Mouse (Mus musculus) kidney, adult 18-20 months (tissue): ENCODE data around the gene Msh3.
"Not testable (repeated sequence)": the region's sequence is repeated elsewhere in the genome, so short reads cannot be mapped to it uniquely, and the experiment has no call there.

Experiments
- DNase-seq: peaks from one replicate; pipeline ENCODE4 v3.0.0; 2021

The Msh3 gene

GRCm38 (mm10) chr13:92354456-92355271 lies at the start of gene Msh3, which contains the start of gene Dhfr:
Gene Msh3, minus strand, starts transcription at chr13:92355003.
Gene Dhfr, plus strand, starts transcription at chr13:92354726.
- peak; percentile 98 for DNase-seq

- no peak for DNase-seq
Observed at GRCm38 (mm10) chr13:92403496-92403895, 48.7 kb upstream of the Msh3 start.

- DNase-seq = peak; percentile 7
Observed at GRCm38 (mm10) chr13:92402063-92402462, 47.3 kb upstream of the Msh3 start.

- DNase-seq = no peak
Observed at GRCm38 (mm10) chr13:92398491-92399384, 43.9 kb upstream of the Msh3 start.

GRCm38 (mm10) chr13:92393047-92393661 lies 38.4 kb upstream of the Msh3 start:
- no peak for DNase-seq

GRCm38 (mm10) chr13:92387367-92387766 lies 32.6 kb upstream of the Msh3 start:
- no peak for DNase-seq

- DNase-seq = not testable (repeated sequence)
Observed at GRCm38 (mm10) chr13:92371466-92371865, 16.7 kb upstream of the Msh3 start.

- no peak for DNase-seq
Observed at GRCm38 (mm10) chr13:92370811-92371210, 16.0 kb upstream of the Msh3 start.

- DNase-seq = no peak
Observed at GRCm38 (mm10) chr13:92365312-92365711, 10.5 kb upstream of the Msh3 start.

GRCm38 (mm10) chr13:92361609-92362008 lies 6.8 kb upstream of the Msh3 start:
- no peak for DNase-seq

- no peak for DNase-seq
Observed at GRCm38 (mm10) chr13:92357644-92358043, 2.8 kb upstream of the Msh3 start.

GRCm38 (mm10) chr13:92356376-92356775 lies 1.6 kb upstream of the Msh3 start:
- DNase-seq = no peak

- peak; percentile 65 for DNase-seq
Observed at GRCm38 (mm10) chr13:92355272-92355643, 455 bp upstream of the Msh3 start.

- no peak for DNase-seq
Observed at GRCm38 (mm10) chr13:92353956-92354355, 847 bp downstream of the Msh3 start.

- no peak for DNase-seq
Observed at GRCm38 (mm10) chr13:92351100-92351499, 3.7 kb downstream of the Msh3 start.

- no peak for DNase-seq
Observed at GRCm38 (mm10) chr13:92346338-92346737, 8.5 kb downstream of the Msh3 start.

- no peak for DNase-seq
Observed at GRCm38 (mm10) chr13:92344033-92344432, 10.8 kb downstream of the Msh3 start.

- DNase-seq = no peak
Observed at GRCm38 (mm10) chr13:92339787-92340186, 15.0 kb downstream of the Msh3 start.

- no peak for DNase-seq
Observed at GRCm38 (mm10) chr13:92337773-92338462, 16.9 kb downstream of the Msh3 start.

GRCm38 (mm10) chr13:92336857-92337256 lies 17.9 kb downstream of the Msh3 start:
- DNase-seq = no peak

- DNase-seq = no peak
Observed at GRCm38 (mm10) chr13:92332103-92332879, 22.5 kb downstream of the Msh3 start.

- DNase-seq = no peak
Observed at GRCm38 (mm10) chr13:92330621-92331020, 24.2 kb downstream of the Msh3 start.
